Mouse (Mus musculus) layer of hippocampus, postnatal 10 days (tissue): ENCODE results near the gene Sertad2. TPM values are rescaled to one million over a fixed set of nuclear protein-coding genes. Genes with fewer than 3 reads are reported as not detected.

ENCODE experiments used
- DNase-seq, 2 experiments: peaks; one replicate each; pipeline ENCODE4 v3.0.0; 2021; ENCODE audit warnings: low spot score in 2 of 2
- total RNA-seq, 2 experiments: library from RNA; stranded (reverse); gene quantifications; 2 replicates each; pipeline ENCODE4 v1.2.3; 2021

The Sertad2 gene
- total RNA-seq, 2 experiments from 2014 or later, result 21.4 to 24.8 TPM

GRCm38 (mm10) chr11:20672513-20672912 is 129.5 kb downstream of the Sertad2 start:
- DNase-seq, result no peak

DNA sequence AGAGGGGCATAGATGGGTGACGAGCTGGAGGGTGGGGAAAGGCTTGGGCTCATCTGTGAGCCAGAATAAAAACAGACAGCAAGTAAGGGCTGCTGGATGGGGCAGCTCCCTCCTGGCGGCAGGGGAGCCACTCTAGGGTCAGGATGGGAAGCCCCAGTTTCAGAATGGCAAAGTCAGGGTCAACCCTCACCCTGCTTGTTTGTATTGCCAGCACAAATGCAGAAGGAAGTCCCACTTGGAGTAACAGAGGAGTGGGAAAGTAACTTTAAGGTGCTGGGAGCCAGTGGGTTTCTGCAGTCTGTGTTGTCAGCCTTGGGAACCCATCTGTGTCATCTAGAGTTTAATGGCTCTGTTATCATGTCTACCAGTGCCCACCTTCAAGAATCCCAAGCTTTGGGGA is 136.3 kb downstream of the Sertad2 start:
- no peak for DNase-seq

DNA sequence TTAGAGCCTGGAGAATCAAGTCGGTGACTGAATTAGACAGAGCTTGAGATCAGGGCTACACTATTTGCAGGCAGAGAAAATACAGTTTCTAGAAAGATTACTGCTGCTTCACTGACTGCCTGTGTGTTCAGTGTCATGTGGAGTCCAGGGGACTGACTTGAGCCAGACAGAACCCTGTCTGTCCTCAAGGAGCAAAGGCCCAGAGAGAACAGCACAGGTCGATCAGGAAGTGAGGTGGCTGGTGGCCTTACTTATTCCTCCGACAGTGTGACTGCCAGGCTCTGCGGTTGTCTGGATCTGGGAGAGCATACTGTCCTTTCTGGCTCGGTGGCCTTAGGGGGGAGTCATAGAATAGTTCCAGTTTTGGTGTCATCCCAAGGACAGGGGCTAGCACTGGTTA is 137.7 kb downstream of the Sertad2 start:
- DNase-seq, result no peak

DNA sequence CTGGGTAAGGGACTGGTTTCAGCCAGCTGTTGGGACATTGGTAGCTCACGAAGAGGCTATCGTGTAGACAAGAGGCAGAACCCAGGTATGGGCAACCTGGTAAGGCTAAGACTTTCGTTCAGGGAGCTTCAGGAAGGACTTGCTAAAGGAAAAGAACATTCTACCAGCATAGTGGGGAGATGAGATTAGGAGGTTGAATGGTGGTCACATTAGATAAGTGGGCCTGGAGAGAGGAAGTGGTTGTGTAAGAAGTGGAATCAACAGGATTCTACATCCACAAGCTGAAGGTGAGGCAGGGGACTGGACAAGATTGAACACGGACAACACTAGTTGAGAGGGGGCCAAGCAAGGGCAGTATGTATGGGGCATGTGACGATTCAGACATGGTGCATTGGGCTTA is 138.6 kb downstream of the Sertad2 start:
- no peak for DNase-seq

DNA sequence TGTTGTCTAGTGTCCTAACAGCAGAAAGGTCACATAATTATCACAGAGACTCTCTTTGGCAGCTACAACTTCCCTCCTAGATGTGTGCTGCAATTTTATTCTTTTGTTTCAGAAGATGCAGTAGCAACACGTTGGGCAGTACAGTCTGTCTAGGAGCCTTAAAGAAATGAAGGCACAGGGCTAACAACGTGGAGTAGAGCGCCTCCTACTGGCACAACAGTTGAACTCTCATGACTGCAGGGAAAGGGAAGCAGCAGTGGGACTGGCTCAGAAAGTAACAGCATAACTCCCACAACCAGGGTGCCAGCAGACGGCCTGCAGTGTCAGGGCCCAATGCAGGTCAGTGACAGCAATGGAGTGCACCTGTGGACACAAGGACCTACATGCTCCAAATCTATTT is 147.9 kb downstream of the Sertad2 start:
- DNase-seq, result peak; percentile 54 to 72

Other genes with a start within 250 kb of the Sertad2 start
- 10 to 100 TPM; 78.9 to 81.1 TPM for gene Slc1a4, start 210.5 kb upstream of the Sertad2 start, total RNA-seq
- 10 to 100 TPM; 49.7 to 58.5 TPM for gene Aftph, start 198.3 kb downstream of the Sertad2 start, total RNA-seq